Mouse (Mus musculus) adrenal gland, adult (tissue): Measurements from ENCODE around the gene Atp8b5.

ENCODE experiments used
- DNase-seq, 2 experiments: peaks; one replicate each; pipeline ENCODE4 v3.0.0; 2022 to 2023; ENCODE audit warnings: low spot score in 1 of 2; ENCODE audit not compliant: inconsistent age in 2 of 2

Gene Atp8b5

DNA sequence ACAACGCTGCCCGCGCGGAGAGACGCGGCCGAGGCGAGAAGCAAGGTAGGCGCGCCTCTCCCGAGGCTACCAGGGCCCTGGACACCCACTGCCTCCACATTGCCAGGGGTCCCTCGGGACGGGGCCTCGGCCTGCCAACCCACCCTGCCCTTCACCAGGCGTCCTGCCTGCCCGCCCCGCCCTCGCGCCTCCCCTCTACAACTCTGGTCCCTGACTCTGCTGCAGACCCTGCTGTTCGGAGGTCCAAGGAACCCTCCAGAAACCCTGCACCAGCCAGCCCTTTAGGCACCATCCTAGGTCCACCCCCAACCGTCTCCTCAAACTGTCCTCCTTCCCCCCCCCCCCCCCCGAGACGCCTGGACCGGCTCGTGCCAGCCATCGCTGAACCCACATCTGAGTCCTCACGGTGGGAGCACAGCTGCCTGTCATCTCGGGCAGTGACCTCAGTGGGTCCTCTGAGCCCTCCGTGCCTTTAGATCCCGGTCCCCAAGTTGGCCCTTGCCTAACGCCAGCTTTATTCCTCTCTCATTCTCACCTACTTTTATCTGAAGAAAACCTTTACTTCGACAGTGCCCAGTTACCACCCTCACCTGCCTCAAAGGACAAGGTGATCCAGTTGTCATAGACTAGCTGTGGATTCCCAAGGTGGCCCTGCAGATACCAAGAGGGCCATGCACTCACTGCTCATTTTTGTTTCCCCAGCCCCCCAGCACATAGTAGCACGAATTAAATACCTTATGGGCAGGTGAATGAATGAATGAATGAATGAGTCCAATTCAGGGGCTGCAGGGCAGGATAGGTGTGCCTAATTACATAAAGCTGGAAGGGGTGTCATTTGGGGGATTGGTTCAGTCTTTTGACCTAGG, 115.4 kb downstream of the Atp8b5 start:
- DNase-seq, result peak in 1 of 2 experiments; percentile 69

DNA sequence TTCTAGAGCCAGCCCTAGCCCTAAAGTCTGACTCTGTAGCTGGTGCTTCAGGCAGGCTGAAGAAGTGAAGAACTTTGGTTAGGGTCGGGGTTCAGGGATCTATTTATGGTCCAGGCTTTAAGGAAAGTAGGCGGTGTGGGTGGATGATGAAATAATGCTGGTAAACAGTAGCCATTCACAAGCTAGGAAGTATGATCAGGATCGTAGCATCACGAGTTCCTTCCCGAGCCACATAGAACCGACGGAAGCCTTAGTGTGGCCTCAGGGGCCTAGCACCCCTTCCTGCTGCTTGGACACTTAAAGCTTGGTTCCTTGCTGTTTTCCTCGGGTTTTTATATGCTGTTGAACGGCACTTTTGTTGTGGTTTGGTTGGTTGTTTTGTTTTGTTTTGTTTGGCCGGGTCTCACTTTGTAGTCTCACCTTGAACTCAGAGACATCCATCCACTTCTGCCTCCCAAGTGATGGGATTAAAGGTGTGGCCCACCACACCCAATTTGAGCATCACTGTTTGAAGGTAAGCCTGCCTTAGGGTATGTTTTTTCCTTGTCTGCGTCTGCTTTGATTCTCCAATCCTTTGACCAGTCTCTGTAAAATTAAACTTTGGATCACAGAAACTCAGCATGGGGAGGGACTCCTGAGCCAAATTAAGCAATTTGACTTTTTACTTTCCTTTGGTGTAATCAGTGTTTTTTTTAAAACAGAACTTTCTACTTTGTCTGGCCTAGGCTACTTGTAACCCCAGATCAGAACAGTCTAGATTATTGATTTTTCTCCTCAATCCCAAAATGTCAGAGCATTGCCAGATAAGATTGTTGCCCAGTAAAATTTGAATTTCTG, 116.5 kb downstream of the Atp8b5 start:
- DNase-seq, result peak; percentile 25 to 78

- peak; percentile 42 to 74 for DNase-seq
Measured at GRCm38 (mm10) chr4:43384083-43384460, 117.1 kb downstream of the Atp8b5 start.

DNA sequence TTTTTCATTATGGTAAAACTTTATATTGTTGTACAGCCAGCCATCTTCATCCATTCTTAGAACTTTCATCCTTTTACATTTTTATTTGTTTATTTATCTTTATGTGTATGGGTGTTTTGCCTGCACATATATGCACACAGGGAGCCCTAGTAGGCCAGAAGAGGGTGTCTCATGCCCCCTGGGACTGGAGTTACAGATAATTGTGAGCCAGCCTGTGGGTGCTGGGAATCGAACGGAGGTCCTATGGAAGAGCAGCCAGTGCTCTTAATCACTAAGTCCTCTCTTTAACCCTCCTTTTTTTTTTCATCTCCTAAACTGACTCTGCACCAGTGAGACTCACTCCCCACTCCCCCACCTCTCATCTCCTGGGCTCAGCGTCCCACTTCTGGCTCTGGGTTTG, 117.6 kb downstream of the Atp8b5 start:
- peak in 1 of 2 experiments; percentile 25 for DNase-seq

GRCm38 (mm10) chr4:43386932-43387331, 120.0 kb downstream of the Atp8b5 start:
- DNase-seq, result no peak

DNA sequence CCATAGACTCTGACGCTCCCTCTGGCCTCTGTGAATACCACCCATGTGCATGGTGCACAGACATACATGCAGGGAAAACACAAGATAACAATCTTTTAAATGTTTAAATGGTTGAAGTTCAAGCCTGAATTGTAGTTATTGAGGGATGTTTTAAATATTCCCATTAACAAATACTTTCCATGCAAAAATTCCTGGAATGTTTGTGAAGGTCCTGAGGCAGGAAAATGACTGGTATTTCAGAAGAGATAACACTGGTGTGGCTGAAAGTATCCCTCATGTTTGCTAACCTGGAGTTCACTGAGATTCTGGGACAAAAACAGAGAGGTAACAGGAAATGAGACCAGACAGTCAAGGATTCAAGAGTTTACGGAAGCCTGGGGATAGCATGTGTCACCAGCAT, 122.4 kb downstream of the Atp8b5 start:
- no peak for DNase-seq

DNA sequence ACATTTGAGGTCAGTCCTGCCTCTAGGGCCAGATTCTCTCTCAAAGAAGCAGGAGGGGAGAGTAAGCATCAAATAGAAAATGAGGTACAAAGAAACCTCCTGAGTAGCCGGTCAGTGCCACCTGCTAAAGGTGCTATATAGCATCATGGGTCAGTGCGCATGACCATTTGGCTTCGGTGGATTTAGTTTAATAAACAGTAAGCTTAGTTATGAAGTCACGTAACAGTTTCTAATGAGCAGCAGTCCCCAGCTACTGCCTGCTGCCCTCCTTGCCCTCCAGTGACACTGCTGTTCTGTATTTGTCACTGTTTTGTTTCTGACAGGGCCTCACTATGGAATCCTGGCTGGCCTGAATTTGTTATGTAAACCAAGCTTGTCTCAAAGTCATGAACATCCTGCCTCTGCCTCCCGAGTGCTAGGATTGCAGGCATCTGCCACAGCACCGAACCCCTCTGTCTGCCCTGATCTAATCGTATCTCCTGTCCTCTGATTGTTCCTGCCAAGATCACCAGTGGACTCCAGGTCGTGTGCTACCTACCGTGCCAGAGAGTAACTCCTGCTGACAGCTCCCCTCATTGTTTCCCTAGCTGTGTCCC, 123.0 kb downstream of the Atp8b5 start:
- DNase-seq, result no peak

DNA sequence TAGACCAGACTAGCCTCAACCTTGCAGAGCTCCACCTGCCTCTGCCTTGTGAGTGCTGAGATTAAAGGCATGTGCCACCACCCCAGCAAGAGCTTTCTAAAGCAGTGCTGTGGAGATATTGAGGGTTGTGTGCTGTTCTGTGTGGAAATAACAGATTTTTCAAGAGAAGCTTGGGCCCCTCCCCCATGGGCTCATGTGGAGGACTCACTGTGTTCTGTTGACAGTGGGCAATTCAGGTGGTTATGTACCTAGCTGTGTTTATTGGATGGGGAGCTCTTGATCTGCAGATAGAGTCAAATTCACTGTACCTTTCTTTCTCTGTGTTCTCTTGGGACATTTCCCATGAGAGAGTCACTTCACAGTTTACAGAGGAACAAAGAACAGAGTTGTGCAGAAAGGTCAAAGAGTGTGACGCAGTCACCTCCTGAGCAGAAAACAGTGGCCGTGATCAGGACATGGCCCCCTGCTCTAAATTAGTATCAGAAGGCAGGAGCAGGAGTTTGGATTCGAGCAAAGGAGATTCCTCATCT, 124.6 kb downstream of the Atp8b5 start:
- no peak for DNase-seq

DNA sequence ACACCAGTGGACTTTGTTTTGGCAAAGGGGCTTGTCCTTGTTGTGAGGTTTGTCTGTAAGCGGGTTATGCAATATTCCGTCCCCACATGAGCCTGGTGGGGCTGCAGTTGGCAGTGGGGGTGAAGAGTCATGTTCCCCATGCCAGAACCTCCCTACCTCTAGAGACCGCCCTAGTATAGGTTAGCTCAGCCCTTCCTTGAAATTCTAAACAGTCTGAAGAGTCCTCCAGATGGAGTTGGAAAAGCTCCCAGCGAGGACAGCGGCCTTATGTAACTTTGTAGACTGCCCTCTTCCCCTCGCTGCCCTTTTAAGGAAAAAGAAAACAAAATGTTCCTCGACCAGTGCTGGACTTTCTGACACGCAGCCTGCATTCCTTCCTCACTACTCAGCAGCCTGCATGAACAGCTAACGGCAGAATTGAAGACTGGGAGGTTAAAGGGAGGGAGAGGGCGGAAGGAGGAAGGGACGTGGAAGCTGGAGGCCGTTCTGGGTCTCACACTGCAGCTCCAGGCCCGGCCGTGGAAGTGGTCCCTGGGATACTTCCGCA, 127.5 kb downstream of the Atp8b5 start:
- DNase-seq, result peak; percentile 89 to 94

DNA sequence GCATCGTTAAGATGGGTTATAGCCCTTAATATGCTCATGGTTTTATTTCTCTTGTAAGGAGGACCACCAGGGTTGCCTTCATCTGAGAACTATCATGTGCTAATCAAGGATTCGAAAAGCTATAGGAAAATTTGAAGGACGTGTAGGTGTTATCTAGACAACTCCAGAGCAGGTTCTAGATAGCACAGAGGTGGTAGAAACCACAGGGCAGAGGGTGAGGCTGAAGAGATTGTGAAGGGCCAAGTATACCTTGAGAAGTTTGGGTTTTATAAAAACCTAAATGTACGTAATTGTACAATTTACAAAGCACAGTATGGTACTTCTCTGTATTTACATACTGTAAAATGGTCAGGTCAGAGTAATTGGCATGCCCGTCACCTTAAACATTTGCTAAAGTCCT, 128.2 kb downstream of the Atp8b5 start:
- DNase-seq, result no peak

- DNase-seq, result no peak
Measured at GRCm38 (mm10) chr4:43395836-43396235, 128.9 kb downstream of the Atp8b5 start.

GRCm38 (mm10) chr4:43396381-43396780, 129.4 kb downstream of the Atp8b5 start:
- DNase-seq, result no peak

DNA sequence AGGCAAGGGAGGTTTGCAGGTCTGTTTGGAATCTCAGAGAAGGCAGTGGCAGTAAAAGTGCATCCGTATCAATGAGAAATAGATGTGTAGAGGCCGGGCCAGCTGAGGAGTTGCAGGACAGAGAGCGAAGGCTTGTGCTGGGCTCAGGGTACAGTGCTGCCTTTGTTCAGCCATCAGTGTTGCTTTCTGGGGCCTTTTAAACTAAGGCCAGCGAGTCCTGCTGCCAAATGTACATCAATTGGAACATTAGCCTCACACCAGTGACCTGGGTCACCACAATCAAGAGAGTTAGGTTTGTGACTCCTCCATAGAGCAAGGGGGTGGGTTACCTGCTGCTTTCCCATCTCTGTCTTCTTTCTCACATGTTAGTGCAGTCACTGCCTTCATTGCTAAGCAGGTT, 131.1 kb downstream of the Atp8b5 start:
- DNase-seq, result no peak

DNA sequence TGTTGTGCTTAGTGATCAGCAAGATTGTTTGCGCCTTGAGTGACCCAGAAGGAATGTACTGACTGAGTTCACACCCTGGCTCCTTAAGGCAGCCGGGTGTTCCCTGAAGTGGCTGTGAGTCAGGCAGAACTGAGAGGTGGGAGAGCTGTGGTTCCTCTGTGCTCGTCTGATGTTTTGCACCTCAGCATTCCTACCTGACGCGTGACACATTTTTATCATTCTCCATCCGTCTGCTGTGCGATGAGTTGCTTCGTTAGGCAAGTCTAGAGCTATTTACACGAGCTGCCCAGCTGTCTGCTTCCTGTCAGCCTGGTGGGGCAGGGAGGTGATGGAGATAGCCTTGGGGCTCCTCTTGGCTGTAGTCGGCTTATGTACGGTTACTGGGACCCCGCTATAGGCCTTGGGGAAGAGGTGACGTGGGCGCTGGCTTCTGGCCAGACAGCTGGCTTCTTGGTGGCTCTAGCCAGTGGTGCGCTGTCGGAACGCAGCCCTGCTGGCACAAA, 131.9 kb downstream of the Atp8b5 start:
- peak; percentile 77 to 90 for DNase-seq

- peak in 1 of 2 experiments; percentile 71 for DNase-seq
Measured at GRCm38 (mm10) chr4:43399391-43400131, 132.6 kb downstream of the Atp8b5 start.

GRCm38 (mm10) chr4:43400976-43401375, 134.0 kb downstream of the Atp8b5 start:
- peak in 1 of 2 experiments; percentile 14 for DNase-seq

DNA sequence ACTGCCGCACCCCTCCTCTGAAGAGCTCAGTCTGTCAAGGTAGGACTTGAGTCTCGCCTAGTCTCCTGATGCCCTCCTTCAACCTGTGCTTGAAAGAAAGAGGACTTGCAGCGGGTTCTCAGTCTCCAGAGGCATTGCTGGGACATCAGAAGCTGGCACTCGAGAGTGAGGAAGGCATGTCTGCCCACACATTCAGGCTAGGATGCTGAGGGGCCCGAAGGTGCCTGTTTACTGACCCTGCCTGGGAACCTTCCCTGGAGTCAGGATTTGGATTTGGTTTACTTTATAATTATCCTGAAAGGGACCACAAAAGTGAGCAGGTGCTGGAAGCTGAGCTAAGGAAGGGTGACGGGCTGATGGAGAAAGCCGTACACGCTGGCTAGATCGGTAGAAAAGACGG, 134.5 kb downstream of the Atp8b5 start:
- no peak for DNase-seq

GRCm38 (mm10) chr4:43402212-43402611, 135.3 kb downstream of the Atp8b5 start:
- DNase-seq, result peak; percentile 72 to 85

- peak in 1 of 2 experiments; percentile 7 for DNase-seq
Measured at GRCm38 (mm10) chr4:43404697-43405096, 137.7 kb downstream of the Atp8b5 start.
